Mouse (Mus musculus) inflammation-experienced regulatory T-cells, adult 16 weeks (primary cell): ENCODE measurements around the gene Iglon5. TPM values are rescaled to one million over a fixed set of nuclear protein-coding genes. Genes with fewer than 3 reads are reported as not detected.

ENCODE experiments used
- polyA plus RNA-seq: library from polyadenylated mRNA; unstranded; fragments of 100-300 nt; shearing (Covaris generic); gene quantifications from one replicate; pipeline ENCODE4 v1.2.1, GENCODE M21; 2017

Gene Iglon5
- 0.29 TPM for polyA plus RNA-seq

DNA sequence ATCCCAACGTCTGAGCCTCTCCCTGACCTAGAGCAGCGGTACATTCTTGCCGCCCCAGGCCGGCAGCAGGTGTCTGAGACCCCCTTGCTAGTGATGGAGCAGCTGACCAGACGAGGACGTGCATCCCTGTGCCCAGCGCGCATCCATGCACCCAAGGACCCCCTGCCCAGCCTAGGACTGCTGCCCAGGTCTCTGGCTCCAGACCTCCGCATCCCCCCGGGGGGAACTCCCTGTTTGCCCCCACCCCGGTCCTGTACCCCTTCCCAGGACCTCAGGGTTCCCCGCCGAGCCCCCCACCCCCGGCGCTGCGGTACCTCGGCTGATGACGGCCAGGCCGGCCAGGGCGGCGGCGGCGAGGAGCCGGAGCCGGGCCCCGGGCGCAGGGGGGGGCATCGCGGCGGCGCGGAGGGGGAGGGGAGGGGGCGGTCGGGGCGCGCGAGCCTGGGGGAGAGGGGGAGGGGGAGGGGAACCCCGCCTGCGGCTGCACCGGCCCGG is at the start of gene Iglon5:
Gene Iglon5, minus strand, starts transcription at position 445 of the 495 bp plus-strand sequence.

DNA sequence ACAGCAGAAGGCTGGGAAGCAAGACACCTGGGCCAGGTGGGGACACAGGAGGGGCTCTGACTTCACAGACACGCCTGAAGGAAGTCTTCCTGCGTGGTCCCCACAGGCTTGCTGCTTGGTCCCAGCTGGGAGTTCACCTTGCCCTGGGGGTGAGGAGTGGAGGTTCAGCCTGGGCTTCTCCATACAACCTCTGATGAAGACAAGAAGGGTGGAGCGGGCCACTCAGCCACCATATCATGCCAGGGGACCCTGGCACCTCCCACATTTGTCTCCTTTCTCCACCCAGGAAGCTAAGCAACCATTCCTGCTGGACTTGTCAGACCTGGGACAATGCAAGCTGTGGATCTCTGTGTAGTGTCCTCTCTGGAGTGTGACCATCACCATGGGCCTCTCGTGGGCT is 27.0 kb downstream of the Iglon5 start, which contains the start of gene Vsig10l:
Gene Vsig10l, plus strand, starts transcription at position 301 of the 400 bp plus-strand sequence.

DNA sequence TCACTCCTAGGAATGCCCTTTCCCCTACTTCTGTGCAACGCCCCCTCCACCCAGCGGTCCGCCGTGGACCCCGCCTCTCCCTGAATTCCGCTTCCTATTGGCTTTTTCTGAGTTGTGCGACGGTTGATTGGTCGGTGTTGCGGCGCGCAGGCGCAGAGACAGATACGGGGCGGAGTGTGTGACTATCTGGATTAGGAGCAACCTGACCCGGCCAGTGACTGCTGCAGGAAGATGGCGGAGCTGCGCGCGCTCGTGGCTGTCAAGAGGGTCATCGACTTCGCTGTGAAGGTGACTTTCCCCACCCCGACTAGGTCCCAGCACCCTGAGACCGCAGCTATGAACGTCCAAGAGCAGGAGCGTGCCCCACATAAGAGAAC is 46.0 kb downstream of the Iglon5 start, which contains the start of the genes Etfb and Gm45233:
Gene Etfb, plus strand, starts transcription at position 167 of the 377 bp plus-strand sequence.
Gene Gm45233, plus strand, starts transcription at position 212 of the 377 bp plus-strand sequence.

DNA sequence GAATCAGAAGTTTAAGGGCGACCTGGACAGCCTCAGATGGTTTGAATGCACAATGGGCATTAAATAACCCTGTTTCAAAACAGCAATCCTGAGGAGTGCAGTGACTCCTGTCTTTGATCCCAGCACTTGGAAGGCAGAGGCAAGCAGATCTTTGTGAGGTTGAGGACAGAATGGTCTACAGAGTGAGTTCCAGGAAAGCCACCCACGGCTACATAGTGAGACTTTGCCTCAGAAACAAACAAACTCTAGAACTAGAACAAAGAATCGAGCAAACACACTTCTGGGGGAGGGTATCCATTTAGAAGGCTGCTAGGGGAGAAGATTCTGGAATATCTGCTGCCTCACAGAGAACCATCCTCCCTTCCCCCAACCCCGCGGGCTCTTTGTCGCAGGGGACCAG is 49.4 kb downstream of the Iglon5 start, which contains the start of gene Cldnd2:
Gene Cldnd2, plus strand, starts transcription at position 301 of the 400 bp plus-strand sequence.

DNA sequence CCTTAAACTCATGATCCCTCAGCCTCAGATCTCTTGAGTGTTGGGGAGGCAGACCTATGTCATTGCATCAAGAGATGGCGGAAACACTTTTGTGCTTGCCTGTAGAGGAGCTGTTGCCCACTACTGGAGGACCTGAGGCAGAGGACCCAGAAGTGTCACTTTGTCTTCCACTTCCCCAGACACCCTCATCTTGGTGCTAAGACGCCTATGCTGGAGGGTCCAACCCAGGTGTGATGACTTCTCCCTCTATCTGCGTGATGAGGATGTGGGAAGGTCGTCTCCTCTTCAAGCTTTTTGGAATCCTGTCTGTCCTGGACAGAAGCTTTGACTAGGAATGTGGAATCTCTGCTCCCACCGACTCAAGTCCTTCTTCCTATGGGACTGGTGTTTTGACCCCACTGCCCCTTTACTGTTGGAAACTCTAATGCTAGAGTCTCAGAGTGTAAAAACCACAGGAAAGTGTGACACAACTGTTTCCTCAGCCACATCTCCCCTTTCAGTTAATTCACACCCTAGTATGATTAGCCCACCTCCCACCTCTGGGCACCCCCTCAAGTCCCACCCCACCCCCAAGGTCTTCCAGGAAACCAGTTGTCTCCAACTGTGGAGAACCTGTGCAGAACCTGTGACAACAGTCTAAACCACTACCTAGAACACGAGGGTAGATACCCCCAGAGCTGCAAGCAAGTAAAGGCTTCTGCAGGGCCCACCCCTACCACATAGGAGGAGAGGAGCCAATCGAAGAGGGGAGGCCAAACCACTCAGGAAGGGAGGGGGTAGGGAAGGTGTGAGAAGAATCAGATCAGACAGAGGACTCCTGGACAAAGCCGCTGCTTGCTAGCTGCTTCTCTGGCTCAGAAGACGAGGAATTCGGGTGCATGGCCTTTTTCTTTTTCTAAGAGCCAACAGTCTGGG is 53.3 kb downstream of the Iglon5 start, which contains the start of gene Nkg7:
Gene Nkg7, plus strand, starts transcription at position 733 of the 915 bp plus-strand sequence.

DNA sequence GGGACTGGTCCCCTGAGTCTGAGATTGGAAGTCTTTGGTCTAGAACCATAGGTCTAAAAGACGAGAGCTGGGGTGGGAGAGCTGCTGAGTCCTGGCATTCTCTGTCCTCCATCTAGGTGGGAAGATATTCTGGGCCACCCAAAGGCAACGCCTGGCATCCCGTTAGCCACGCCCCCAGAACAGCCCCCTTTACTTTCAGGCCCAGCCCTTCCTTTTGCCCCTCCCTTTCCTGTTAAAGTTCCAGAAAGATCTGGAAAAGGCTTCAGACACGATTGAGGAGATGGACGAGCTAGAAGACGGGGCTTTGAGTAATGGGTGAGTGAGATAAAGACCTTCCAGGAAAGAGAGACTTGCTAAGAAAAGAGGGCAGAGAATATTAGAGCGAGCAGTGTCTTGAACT is 62.5 kb downstream of the Iglon5 start, which contains the start of gene Lim2:
Gene Lim2, plus strand, starts transcription at position 265 of the 400 bp plus-strand sequence.

Other genes starting within 250 kb of the Iglon5 start
- 27.5 TPM for gene Zfp715, start 176.8 kb downstream of the Iglon5 start, polyA plus RNA-seq
- gene Siglecf, start 138.7 kb downstream of the Iglon5 start, polyA plus RNA-seq, result not detected
- gene Siglecg, start 81.9 kb downstream of the Iglon5 start, polyA plus RNA-seq, result 1.4 TPM
- gene Lim2, start 62.4 kb downstream of the Iglon5 start, polyA plus RNA-seq, result not detected
- gene Nkg7, start 53.0 kb downstream of the Iglon5 start, polyA plus RNA-seq, result 124 TPM
- 0.45 TPM for gene Cldnd2, start 49.3 kb downstream of the Iglon5 start, polyA plus RNA-seq
- 154 TPM for gene Etfb, start 46.0 kb downstream of the Iglon5 start, polyA plus RNA-seq
- gene Gm45233, start 45.9 kb downstream of the Iglon5 start, polyA plus RNA-seq, result not detected
- 8.1 TPM for gene Vsig10l, start 26.9 kb downstream of the Iglon5 start, polyA plus RNA-seq
- not detected for gene 4931406B18Rik, start 15.9 kb upstream of the Iglon5 start, polyA plus RNA-seq
- 0.27 TPM for gene Cd33, start 54.4 kb upstream of the Iglon5 start, polyA plus RNA-seq
- gene Zfp658, start 72.2 kb upstream of the Iglon5 start, polyA plus RNA-seq, result 6.2 TPM
- 15.6 TPM for gene Zfp719, start 89.5 kb upstream of the Iglon5 start, polyA plus RNA-seq
- not detected for gene Zfp819, start 117.1 kb upstream of the Iglon5 start, polyA plus RNA-seq
- not detected for gene Ceacam18, start 144.6 kb upstream of the Iglon5 start, polyA plus RNA-seq
- gene Siglece, start 170.1 kb upstream of the Iglon5 start, polyA plus RNA-seq, result 1.8 TPM
- 5.2 TPM for gene Ctu1, start 181.9 kb upstream of the Iglon5 start, polyA plus RNA-seq
- gene Klk14, start 200.3 kb upstream of the Iglon5 start, polyA plus RNA-seq, result not detected
- gene Klk13, start 222.5 kb upstream of the Iglon5 start, polyA plus RNA-seq, result not detected